Mouse (Mus musculus): ENCODE data around the gene Clspn. TPM values are rescaled to one million over a fixed set of nuclear protein-coding genes. Genes with fewer than 3 reads are reported as not detected.

Clspn gene
- total RNA-seq, 2 experiments from 2014 or later = 76.3 to 304 TPM

DNA sequence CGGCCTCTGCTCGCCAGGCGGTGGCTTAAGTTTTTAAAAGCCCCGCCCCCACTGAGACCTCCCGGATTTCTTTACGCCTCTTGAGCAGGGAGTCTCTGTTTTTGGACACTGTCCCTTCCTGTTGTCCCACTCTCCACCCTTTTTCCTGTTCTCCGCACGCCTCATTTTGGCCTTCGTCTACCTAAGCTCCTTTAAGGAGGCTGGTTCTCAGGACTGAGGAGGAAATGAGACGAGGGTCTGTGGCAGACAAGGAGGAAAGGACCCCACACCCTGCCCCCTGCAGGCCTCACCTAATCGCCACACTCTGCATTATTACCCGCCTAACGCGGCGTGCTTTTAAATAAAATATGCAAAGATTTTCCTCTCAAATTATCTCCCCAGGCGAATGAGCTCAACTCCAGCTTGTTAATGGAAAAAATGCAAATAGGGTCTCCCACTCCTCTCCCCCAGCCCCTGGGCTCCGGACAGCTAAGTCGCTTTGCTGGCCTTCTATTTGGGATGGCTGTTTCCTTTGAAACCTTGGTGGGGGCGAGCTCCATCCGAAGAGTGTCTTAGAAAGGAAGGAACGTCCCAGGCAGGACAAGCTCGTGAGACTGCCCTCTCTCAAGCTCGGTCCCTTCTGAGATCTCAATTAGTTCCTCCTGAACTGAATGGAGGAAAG is 70.4 kb downstream of the Clspn start:
- no peak for ATAC-seq (replicated peaks; ENCODE audit: low FRiP score, poor library complexity, severe bottlenecking)

DNA sequence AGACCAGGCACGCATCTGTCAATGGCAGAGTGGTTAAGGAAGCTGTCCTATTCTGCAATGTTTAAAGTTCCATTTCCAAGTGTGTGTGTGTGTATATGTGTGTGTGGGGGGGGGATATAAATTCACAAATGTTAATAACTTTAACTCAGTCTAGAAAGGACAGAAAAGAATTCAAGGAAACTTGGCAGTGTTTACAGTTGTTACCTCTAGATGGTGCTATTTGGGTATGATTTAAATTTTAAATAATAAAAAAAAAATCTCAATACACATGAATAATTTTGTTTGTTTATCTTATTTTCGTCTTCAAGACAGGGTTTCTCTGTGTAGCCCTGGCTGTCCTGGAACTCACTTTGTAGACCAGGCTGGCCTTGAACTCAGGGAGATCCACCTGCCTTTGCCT is 75.2 kb downstream of the Clspn start:
- no peak for ATAC-seq (replicated peaks; ENCODE audit: low FRiP score, poor library complexity, severe bottlenecking)

- no peak for ATAC-seq (replicated peaks; ENCODE audit: low FRiP score, poor library complexity, severe bottlenecking)
Observed at GRCm38 (mm10) chr4:126632668-126633067, 75.9 kb downstream of the Clspn start.

GRCm38 (mm10) chr4:126636330-126636729 is 79.6 kb downstream of the Clspn start:
- no peak for ATAC-seq (replicated peaks; ENCODE audit: low FRiP score, poor library complexity, severe bottlenecking)

GRCm38 (mm10) chr4:126637446-126637845 is 80.7 kb downstream of the Clspn start:
- no peak for ATAC-seq (replicated peaks; ENCODE audit: low FRiP score, poor library complexity, severe bottlenecking)

DNA sequence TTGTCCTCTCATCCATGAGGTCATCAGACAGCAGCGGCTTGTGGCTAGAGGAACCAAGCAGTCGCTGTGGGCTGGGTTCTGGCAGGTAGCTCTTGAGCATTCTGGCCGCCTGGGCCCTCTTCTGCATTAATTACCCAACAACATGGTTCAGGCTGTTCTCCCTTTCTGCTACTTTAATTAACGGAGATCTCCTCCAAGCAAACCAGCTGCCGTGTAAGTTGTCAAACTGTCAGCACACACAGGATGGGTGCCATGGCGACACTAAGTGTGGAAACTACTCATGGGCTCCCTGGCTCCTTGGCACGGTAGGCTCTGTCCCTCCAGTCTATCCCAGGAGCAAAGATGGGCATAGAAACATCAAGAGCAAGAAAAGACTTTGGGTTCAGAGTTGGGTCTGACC is 82.6 kb downstream of the Clspn start:
- ATAC-seq (replicated peaks; ENCODE audit: low FRiP score, poor library complexity, severe bottlenecking) = no peak

GRCm38 (mm10) chr4:126641901-126642300 is 85.2 kb downstream of the Clspn start:
- ATAC-seq (replicated peaks; ENCODE audit: low FRiP score, poor library complexity, severe bottlenecking) = no peak

Other genes starting within 250 kb of the Clspn start
- 2.2 TPM in 1 of 2 replicates, not detected in the other for gene Adprhl2, start 235.2 kb upstream of the Clspn start, total RNA-seq (2015; ENCODE audit: low replicate concordance)
- 4.7 and 5.5 TPM in 2 replicates for gene Adprhl2, start 235.2 kb upstream of the Clspn start, total RNA-seq (2017; ENCODE audit: low replicate concordance)
- gene Tekt2, start 231.2 kb upstream of the Clspn start, total RNA-seq (2015; ENCODE audit: low replicate concordance) = not detected in 2 replicates
- not detected in 2 replicates for gene Tekt2, start 231.2 kb upstream of the Clspn start, total RNA-seq (2017; ENCODE audit: low replicate concordance)
- gene Ago3, start 127.4 kb upstream of the Clspn start, total RNA-seq (2015; ENCODE audit: low replicate concordance) = 3.4 and 13.7 TPM in 2 replicates
- 2.3 and 5.0 TPM in 2 replicates for gene Ago3, start 127.4 kb upstream of the Clspn start, total RNA-seq (2017; ENCODE audit: low replicate concordance)
- 4.2 and 4.3 TPM in 2 replicates for gene Ago1, start 88.4 kb upstream of the Clspn start, total RNA-seq (2015; ENCODE audit: low replicate concordance)
- 1.8 and 3.6 TPM in 2 replicates for gene Ago1, start 88.4 kb upstream of the Clspn start, total RNA-seq (2017; ENCODE audit: low replicate concordance)
- gene Ago4, start 23.5 kb upstream of the Clspn start, total RNA-seq (2015; ENCODE audit: low replicate concordance) = 0.84 TPM in 1 of 2 replicates, not detected in the other
- 0.45 and 0.90 TPM in 2 replicates for gene Ago4, start 23.5 kb upstream of the Clspn start, total RNA-seq (2017; ENCODE audit: low replicate concordance)
- gene 5730409E04Rik, start 52.9 kb downstream of the Clspn start, total RNA-seq (2015; ENCODE audit: low replicate concordance) = not detected in 2 replicates
- gene 5730409E04Rik, start 52.9 kb downstream of the Clspn start, total RNA-seq (2017; ENCODE audit: low replicate concordance) = 0.39 TPM in 1 of 2 replicates, not detected in the other
- gene Psmb2, start 120.7 kb downstream of the Clspn start, total RNA-seq (2015; ENCODE audit: low replicate concordance) = 78.2 and 88.0 TPM in 2 replicates
- 11.7 and 47.1 TPM in 2 replicates for gene Psmb2, start 120.7 kb downstream of the Clspn start, total RNA-seq (2017; ENCODE audit: low replicate concordance)
- gene Tfap2e, start 179.3 kb downstream of the Clspn start, total RNA-seq (2015; ENCODE audit: low replicate concordance) = not detected in 2 replicates
- gene Tfap2e, start 179.3 kb downstream of the Clspn start, total RNA-seq (2017; ENCODE audit: low replicate concordance) = not detected in 2 replicates
- gene Ncdn, start 196.5 kb downstream of the Clspn start, total RNA-seq (2015; ENCODE audit: low replicate concordance) = 1.1 and 1.3 TPM in 2 replicates
- gene Ncdn, start 196.5 kb downstream of the Clspn start, total RNA-seq (2017; ENCODE audit: low replicate concordance) = 1.0 and 3.0 TPM in 2 replicates
- 11.3 and 24.5 TPM in 2 replicates for gene AU040320, start 196.6 kb downstream of the Clspn start, total RNA-seq (2015; ENCODE audit: low replicate concordance)
- gene AU040320, start 196.6 kb downstream of the Clspn start, total RNA-seq (2017; ENCODE audit: low replicate concordance) = 3.8 and 8.0 TPM in 2 replicates